Mouse (Mus musculus) cortical plate, adult 2 months (tissue): ENCODE data around the gene Ldlrap1. TPM values are rescaled to one million over a fixed set of nuclear protein-coding genes. Genes with fewer than 3 reads are reported as not detected.
"Not testable (repeated sequence)": the region's sequence is repeated elsewhere in the genome, so short reads cannot be mapped to it uniquely, and the experiment has no call there.

Experiments used
- H3K27ac ChIP-seq: fragments of 200-500 bp; 2 replicates; pipeline ENCODE4 v1.5.1; 2012; ENCODE audit warnings: low read length, control low read depth, inconsistent platforms; ENCODE audit not compliant: insufficient read depth
- H3K4me1 ChIP-seq: fragments of 200-500 bp; 2 replicates; pipeline ENCODE4 v1.6.1; 2011; ENCODE audit warnings: low read length; ENCODE audit not compliant: control insufficient read depth, insufficient read depth
- H3K4me3 ChIP-seq: fragments of 200-500 bp; 2 replicates; pipeline ENCODE4 v1.5.1; 2011; ENCODE audit warnings: mild to moderate bottlenecking, low read length, control low read depth; ENCODE audit not compliant: insufficient read depth
- CTCF ChIP-seq: fragments of 200-500 bp; IDR thresholded peaks from 2 replicates; pipeline ENCODE4 v1.5.1; 2011; ENCODE audit warnings: mild to moderate bottlenecking, control low read depth, low read length; ENCODE audit not compliant: insufficient read depth; ENCODE audit errors: extremely low read depth
- POLR2A ChIP-seq: fragments of 200-500 bp; IDR thresholded peaks from 2 replicates; pipeline ENCODE4 v1.6.1; 2011; ENCODE audit warnings: mild to moderate bottlenecking, low read length, control low read depth; ENCODE audit not compliant: insufficient read depth; ENCODE audit errors: extremely low read depth
- polyA plus RNA-seq: library from polyadenylated mRNA; depleted of rRNA; stranded (reverse); fragments of >200 nt; gene quantifications from 2 replicates; pipeline ENCODE4 v1.2.3, GENCODE M21; 2012

Ldlrap1 gene
- polyA plus RNA-seq, 1 experiment: 3.0 TPM

GRCm38 (mm10) chr4:134798861-134799260, 31.0 kb upstream of the Ldlrap1 start:
- H3K4me3 ChIP-seq: no peak overlapping the region
- TF ChIP-seq POLR2A (no peak), CTCF (no peak)
- peaks cover 3% of the 10 kb centered on the region; the same call in 1 of the 2 replicates for H3K4me1 ChIP-seq
- H3K27ac ChIP-seq: no peak overlapping the region

DNA sequence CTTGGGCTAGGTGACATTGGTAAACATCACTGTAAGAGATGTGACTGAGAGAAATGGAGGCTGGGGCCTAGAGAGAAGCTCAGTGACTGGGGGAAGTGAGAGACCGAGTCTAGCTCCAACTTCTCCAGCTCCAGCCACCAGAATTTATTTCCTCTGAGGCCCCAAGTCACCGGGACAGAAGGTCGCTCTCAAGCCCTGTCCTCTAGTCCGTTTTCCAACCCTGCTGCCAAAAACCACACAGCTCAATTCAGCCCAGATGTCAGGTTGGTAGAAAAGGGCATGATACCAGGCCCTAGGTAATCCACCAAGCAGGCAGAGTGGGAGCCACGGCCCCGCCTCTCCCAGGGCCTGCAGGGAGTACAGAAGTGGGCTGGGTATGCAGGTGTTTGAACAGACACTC, 29.8 kb upstream of the Ldlrap1 start:
- TF ChIP-seq CTCF (no peak), POLR2A (no peak)
- Histone ChIP-seq H3K27ac (no peak overlapping the region), H3K4me1 (no peaks in the 10 kb centered on the region), H3K4me3 (no peak overlapping the region)

- Histone ChIP-seq H3K4me3 (no peak overlapping the region), H3K4me1 (no peaks in the 10 kb centered on the region), H3K27ac (no peak overlapping the region)
- TF ChIP-seq CTCF (no peak), POLR2A (no peak)
Measured at GRCm38 (mm10) chr4:134796581-134797361, 28.9 kb upstream of the Ldlrap1 start.

DNA sequence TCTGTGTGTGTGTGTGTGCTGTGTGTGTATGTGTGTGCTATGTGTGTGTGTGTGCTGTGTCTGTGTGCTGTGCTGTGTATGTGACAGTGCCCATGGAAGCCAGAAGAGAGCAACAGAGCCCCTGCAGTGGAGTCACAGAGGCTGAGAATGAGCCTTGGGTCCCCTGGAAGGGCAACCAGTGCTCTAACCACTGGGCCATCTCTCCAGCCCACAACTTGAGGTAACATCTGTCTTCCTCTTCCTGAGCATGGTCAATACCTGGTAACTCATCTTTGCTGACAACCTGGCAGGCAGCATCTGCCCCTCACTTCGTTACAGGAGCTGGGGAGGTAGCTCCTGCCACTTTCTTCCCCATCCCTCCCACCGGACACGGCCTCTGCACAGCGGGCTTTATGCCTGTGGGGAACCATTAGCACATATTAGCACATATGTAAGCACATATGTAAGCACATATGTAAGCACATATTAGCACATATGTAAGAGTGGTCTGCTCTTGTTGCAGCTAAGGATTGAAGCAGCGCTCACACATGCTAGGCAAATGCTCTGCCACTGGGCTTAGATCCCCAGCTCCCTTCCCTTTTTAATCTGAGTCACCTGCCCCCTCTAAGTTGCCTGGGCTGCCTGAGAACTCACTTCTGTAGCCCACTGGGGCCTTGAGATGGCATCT, 28.1 kb upstream of the Ldlrap1 start:
- H3K27ac ChIP-seq: no peak overlapping the region
- TF ChIP-seq POLR2A (no peak), CTCF (no peak)

GRCm38 (mm10) chr4:134794959-134795358, 27.1 kb upstream of the Ldlrap1 start:
- not testable (repeated sequence) for H3K4me3 ChIP-seq, H3K27ac ChIP-seq, H3K4me1 ChIP-seq

More for the DNA sequence above, 28.1 kb upstream of the Ldlrap1 start:
- no peak overlapping the region for H3K4me3 ChIP-seq
- no peaks in the 10 kb centered on the region for H3K4me1 ChIP-seq

DNA sequence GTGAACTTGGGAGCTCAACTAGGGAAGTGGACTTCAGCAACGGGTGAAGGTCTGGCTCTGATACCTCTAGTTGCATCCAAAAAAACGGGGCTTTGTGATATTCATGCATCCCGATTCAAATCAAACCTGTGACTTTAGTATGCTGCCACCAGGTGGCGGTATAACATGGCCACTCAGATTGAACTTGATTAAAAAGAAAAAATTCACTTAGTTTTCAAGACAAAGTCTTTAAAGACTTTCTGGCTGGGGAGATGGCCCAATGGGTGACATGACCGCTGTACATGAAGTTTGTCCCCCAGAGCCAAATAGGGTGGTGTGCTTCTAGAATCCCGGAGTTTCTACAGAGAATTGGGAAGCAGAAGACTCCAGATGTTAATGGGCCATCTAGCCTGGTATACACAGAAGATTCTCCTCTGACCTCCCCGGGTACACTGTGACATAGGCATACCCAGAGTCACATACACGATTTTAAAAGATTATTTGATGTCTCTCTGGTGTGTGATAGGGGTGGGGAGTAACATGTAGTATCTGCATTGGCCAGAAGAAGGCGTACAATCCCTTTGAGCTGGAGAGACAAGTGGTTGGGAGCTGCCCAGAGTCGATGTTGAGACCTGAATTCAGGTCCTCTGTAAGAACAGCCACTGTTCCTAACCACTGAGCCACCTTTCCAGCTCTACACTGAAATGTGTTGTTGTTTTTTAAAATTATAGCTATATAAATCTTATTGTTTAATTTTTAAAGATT, 25.6 kb upstream of the Ldlrap1 start:
- no peaks in the 10 kb centered on the region for H3K4me1 ChIP-seq
- H3K27ac ChIP-seq: no peak overlapping the region
- TF ChIP-seq POLR2A (no peak), CTCF (peak; percentile 51; the same call in 1 of the 2 replicates)
- no peak overlapping the region for H3K4me3 ChIP-seq

DNA sequence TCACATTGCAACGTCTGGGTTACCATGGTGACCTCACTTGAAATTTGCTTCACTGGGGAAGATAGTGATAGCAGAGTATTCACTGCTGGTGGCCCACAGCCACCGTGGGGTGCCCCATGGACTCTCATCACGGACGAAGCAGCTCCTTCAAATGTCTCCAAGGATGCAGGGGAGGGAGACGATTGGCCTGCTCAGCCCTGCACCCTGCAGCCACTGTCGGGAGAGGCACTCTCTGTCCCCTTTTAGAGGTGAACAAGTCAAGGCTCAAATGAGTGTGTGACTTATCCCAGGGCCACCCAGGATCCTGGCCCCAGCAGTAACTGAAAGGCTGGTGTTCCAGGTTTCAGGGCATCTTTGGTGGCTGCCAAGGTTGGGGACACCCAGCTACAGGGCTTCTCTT, 23.9 kb upstream of the Ldlrap1 start:
- Histone ChIP-seq H3K27ac (no peak overlapping the region), H3K4me3 (no peak overlapping the region), H3K4me1 (no peaks in the 10 kb centered on the region)
- TF ChIP-seq CTCF (no peak), POLR2A (no peak)

GRCm38 (mm10) chr4:134786946-134787345, 19.1 kb upstream of the Ldlrap1 start:
- Histone ChIP-seq H3K4me3 (no peak overlapping the region), H3K4me1 (no peaks in the 10 kb centered on the region), H3K27ac (no peak overlapping the region)
- no peak for TF ChIP-seq POLR2A

DNA sequence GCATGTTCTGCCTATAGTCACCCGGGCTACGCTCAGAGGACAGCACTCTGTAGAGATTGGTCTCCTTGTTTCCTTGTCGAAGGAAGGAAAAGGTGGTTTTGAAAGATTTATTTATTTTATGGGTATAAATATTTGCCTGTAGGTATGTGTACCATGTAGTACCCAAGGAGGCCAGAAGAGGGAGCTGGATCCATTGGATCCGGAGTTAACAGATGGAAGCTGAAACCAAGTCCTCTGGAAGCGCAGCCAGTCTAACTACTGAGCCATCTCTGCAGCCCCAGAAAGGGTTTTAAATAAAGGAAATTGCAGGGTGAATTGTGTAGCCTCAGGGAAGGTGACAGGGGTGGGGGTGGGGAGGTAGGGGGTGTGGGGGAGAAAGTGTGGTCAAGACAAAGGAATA, 16.9 kb upstream of the Ldlrap1 start:
- H3K4me1 ChIP-seq: no peaks in the 10 kb centered on the region
- no peak overlapping the region for H3K4me3 ChIP-seq
- H3K27ac ChIP-seq: no peak overlapping the region
- TF ChIP-seq CTCF: no peak
- no peak for TF ChIP-seq POLR2A
